Mouse (Mus musculus): Measurements from ENCODE around the gene Gm17482.

- TF ChIP-seq CTCF (IDR thresholded peaks at IDR 0.05; ENCODE audit: low read depth): no peak
- TF ChIP-seq EP300 (IDR thresholded peaks at IDR 0.05; ENCODE audit: low read depth): no peak
These were observed 66.7 kb downstream of the Gm17482 start for GRCm38 (mm10) chr6:115293877-115294276.

Data from liver, postnatal 0 days (tissue).